Mouse (Mus musculus) C2C12 (cell line): ENCODE measurements around the gene Pde11a. TPM values are rescaled to one million over a fixed set of nuclear protein-coding genes. Genes with fewer than 3 reads are reported as not detected.

Experiments used
- H3K27me3 ChIP-seq: one replicate; pipeline ENCODE4 v1.6.1; 2011; ENCODE audit not compliant: control insufficient read depth, insufficient read depth, insufficient read length
- H3K36me3 ChIP-seq: one replicate; pipeline ENCODE4 v1.6.1; 2011; ENCODE audit not compliant: control insufficient read depth, insufficient read depth
- H3K4me3 ChIP-seq: one replicate; pipeline ENCODE4 v1.5.1; 2011; ENCODE audit warnings: mild to moderate bottlenecking, control low read depth; ENCODE audit not compliant: poor library complexity, insufficient read depth, severe bottlenecking
- H3K79me2 ChIP-seq: one replicate; pipeline ENCODE4 v1.6.1; 2011; ENCODE audit not compliant: control insufficient read depth, insufficient read depth
- H3K79me3 ChIP-seq: one replicate; pipeline ENCODE4 v1.6.1; 2011; ENCODE audit warnings: low read depth, control low read depth
- H3ac ChIP-seq: one replicate; pipeline ENCODE3; 2011; ENCODE audit warnings: low read depth; ENCODE audit not compliant: control insufficient read depth, insufficient read length
- CEBPB ChIP-seq: IDR thresholded peaks from one replicate; pipeline ENCODE4 v1.6.1; 2011; ENCODE audit warnings: low read depth, mild to moderate bottlenecking, control low read depth, moderate library complexity
- CTCF ChIP-seq: IDR thresholded peaks from one replicate; pipeline ENCODE4 v1.5.1; 2011; ENCODE audit not compliant: control insufficient read depth, insufficient read depth, insufficient read length
- FOSL1 ChIP-seq: IDR thresholded peaks from one replicate; pipeline ENCODE4 v1.8.0; 2011; ENCODE audit warnings: mild to moderate bottlenecking, low read length; ENCODE audit not compliant: poor library complexity, insufficient read depth, severe bottlenecking
- MAX ChIP-seq: IDR thresholded peaks from one replicate; pipeline ENCODE4 v1.6.1; 2011; ENCODE audit warnings: mild to moderate bottlenecking, control low read depth
- MYOD1 ChIP-seq: IDR thresholded peaks from one replicate; pipeline ENCODE4 v1.6.1; 2011; ENCODE audit warnings: low read depth; ENCODE audit not compliant: control insufficient read depth, insufficient read length
- MYOG ChIP-seq: IDR thresholded peaks from one replicate; pipeline ENCODE4 v1.6.1; 2011; ENCODE audit not compliant: control insufficient read depth, insufficient read length; ENCODE audit errors: extremely low read depth
- USF1 ChIP-seq: IDR thresholded peaks from one replicate; pipeline ENCODE4 v1.6.1; 2011; ENCODE audit warnings: low read depth, mild to moderate bottlenecking, control low read depth, moderate library complexity
- polyA plus RNA-seq: library from polyadenylated mRNA; unstranded; fragments of >200 nt; fragmentation: generic; extraction: Trizol; gene quantifications from one replicate; pipeline ENCODE4 v1.2.1, GENCODE M21; 2012; ENCODE audit warnings: missing spikeins

Gene Pde11a
- polyA plus RNA-seq, 1 experiment = not detected

GRCm38 (mm10) chr2:76051385-76051784 lies 287.2 kb downstream of the Pde11a start:
- no peak overlapping the region for H3K4me3 ChIP-seq
- no peaks in the 10 kb centered on the region for H3K79me3 ChIP-seq
- H3K79me2 ChIP-seq = no peaks in the 10 kb centered on the region
- peaks cover 33% of the 10 kb centered on the region for H3K27me3 ChIP-seq
- TF ChIP-seq USF1 (no peak), FOSL1 (no peak), CEBPB (no peak), MYOG (no peak), CTCF (no peak), MAX (no peak), MYOD1 (no peak)
- no peaks in the 10 kb centered on the region for H3K36me3 ChIP-seq
- H3ac ChIP-seq = no peak overlapping the region

- TF ChIP-seq MAX = no peak
- no peak for TF ChIP-seq MYOD1
- TF ChIP-seq USF1 = no peak
- no peak for TF ChIP-seq CTCF
- TF ChIP-seq MYOG = no peak
- no peak for TF ChIP-seq FOSL1
- TF ChIP-seq CEBPB = no peak
- Histone ChIP-seq H3K4me3 (no peak overlapping the region), H3ac (no peak overlapping the region), H3K27me3 (peaks cover 37% of the 10 kb centered on the region), H3K36me3 (no peaks in the 10 kb centered on the region), H3K79me2 (no peaks in the 10 kb centered on the region), H3K79me3 (no peaks in the 10 kb centered on the region)
Observed at GRCm38 (mm10) chr2:76050911-76051310, 287.7 kb downstream of the Pde11a start.

- TF ChIP-seq MYOG (no peak), USF1 (no peak), MYOD1 (no peak), CEBPB (no peak), CTCF (no peak), MAX (no peak), FOSL1 (no peak)
- H3K36me3 ChIP-seq = no peaks in the 10 kb centered on the region
Observed at GRCm38 (mm10) chr2:76050092-76050491, 288.5 kb downstream of the Pde11a start.

GRCm38 (mm10) chr2:76049529-76049928 lies 289.0 kb downstream of the Pde11a start:
- Histone ChIP-seq H3K79me2 (no peaks in the 10 kb centered on the region), H3K4me3 (no peak overlapping the region), H3K27me3 (peaks cover 48% of the 10 kb centered on the region), H3K36me3 (no peaks in the 10 kb centered on the region), H3K79me3 (no peaks in the 10 kb centered on the region), H3ac (no peak overlapping the region)
- TF ChIP-seq MAX (no peak), FOSL1 (no peak), MYOG (no peak), CTCF (no peak), USF1 (no peak)

More at GRCm38 (mm10) chr2:76050092-76050491, 288.5 kb downstream of the Pde11a start:
- no peak overlapping the region for H3K4me3 ChIP-seq
- peaks cover 45% of the 10 kb centered on the region for H3K27me3 ChIP-seq
- H3ac ChIP-seq = no peak overlapping the region
- no peaks in the 10 kb centered on the region for H3K79me2 ChIP-seq
- H3K79me3 ChIP-seq = no peaks in the 10 kb centered on the region

GRCm38 (mm10) chr2:76047740-76048139 lies 290.8 kb downstream of the Pde11a start:
- H3K79me3 ChIP-seq = no peaks in the 10 kb centered on the region
- H3ac ChIP-seq = no peak overlapping the region
- no peaks in the 10 kb centered on the region for H3K79me2 ChIP-seq

GRCm38 (mm10) chr2:76042210-76042609 lies 296.4 kb downstream of the Pde11a start:
- Histone ChIP-seq H3K79me2 (no peaks in the 10 kb centered on the region), H3ac (no peak overlapping the region), H3K79me3 (no peaks in the 10 kb centered on the region), H3K4me3 (no peak overlapping the region), H3K36me3 (no peaks in the 10 kb centered on the region), H3K27me3 (peaks cover 26% of the 10 kb centered on the region)
- TF ChIP-seq FOSL1 = no peak
- TF ChIP-seq MYOD1 = no peak
- TF ChIP-seq USF1 = no peak
- TF ChIP-seq CEBPB = no peak
- TF ChIP-seq CTCF = no peak
- no peak for TF ChIP-seq MYOG
- TF ChIP-seq MAX = no peak

More at GRCm38 (mm10) chr2:76047740-76048139, 290.8 kb downstream of the Pde11a start:
- H3K27me3 ChIP-seq = peaks cover 43% of the 10 kb centered on the region
- no peak overlapping the region for H3K4me3 ChIP-seq
- no peaks in the 10 kb centered on the region for H3K36me3 ChIP-seq
- TF ChIP-seq FOSL1 = no peak
- TF ChIP-seq CTCF = no peak
- TF ChIP-seq USF1 = no peak
